Mouse (Mus musculus) megakaryocyte, adult 5-6 weeks (primary cell): ENCODE data around the gene Shisa9. TPM values are rescaled to one million over a fixed set of nuclear protein-coding genes. Genes with fewer than 3 reads are reported as not detected.

ENCODE experiments used
- ATAC-seq: 2 replicates; pipeline ENCODE4 v1.8.0; 2016; ENCODE audit warnings: mild to moderate bottlenecking, inconsistent platforms; ENCODE audit not compliant: poor library complexity, severe bottlenecking
- total RNA-seq, 2 experiments: library from RNA; stranded (forward) in 1 of 2; stranded (reverse) in 1 of 2; fragments of 153-499, 151-499 nt in 1 of 2; fragments of 221-1000, 200-1000 nt in 1 of 2; gene quantifications; 2 replicates each; pipeline versions ENCODE4 v1.2.3 to v1.2.4; 2015 to 2017

Gene Shisa9
- total RNA-seq, 2 experiments from 2014 or later = not detected

DNA sequence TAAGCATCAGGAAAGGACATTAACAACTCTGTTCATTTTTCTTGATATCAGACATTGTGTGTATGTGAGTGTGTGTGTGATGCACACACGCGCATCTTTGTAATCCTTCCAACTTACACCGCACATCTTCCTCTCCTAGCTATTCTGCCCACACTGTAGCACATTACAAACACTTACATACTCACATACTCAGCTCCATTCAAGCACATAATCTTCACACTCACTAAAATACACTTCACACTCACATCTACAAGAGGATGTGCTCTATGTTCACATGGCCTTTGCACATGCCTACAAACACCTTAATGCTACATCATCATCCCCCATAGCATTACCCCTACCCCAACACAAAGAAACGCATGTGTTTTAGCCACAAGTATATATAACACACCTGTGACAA lies 212.9 kb downstream of the Shisa9 start:
- ATAC-seq = no peak

DNA sequence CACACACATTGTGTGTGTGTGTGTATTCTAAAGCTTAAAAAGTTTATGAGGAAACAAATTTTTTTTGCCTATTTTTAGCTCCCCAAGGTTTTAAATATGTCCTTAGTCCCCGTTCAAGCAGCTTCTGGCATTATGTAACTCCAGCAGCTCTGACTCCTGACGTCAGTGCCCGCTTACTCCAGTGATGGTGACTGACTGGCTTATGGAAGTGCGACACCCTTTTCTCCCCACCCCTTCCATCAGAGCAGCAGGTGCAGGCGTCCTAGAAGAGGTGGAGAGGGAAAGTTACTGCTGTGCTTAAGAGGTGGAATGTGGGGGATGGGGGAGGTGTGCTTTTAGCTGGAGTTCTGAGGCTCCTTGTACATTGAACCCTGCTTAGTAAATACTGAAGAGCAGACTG lies 213.7 kb downstream of the Shisa9 start:
- no peak for ATAC-seq

DNA sequence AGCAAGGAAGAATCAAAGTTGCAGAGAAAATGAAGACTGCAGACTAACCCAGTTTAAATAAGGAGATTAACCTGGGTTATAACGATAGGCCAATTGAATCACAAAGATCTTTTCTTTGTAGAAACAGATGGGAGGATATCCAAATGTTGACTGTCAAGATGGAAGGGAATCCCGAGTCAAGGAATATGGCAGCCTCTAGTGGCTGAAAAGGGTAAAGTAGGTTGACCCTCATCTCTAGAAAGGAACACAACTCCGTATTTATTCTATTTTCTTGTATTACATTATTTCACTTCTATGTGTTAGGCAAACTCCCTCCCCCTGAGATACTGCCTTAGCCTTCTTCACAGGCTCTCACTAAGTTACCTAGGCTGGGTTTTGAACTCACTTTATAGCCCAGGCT lies 217.3 kb downstream of the Shisa9 start:
- no peak for ATAC-seq

DNA sequence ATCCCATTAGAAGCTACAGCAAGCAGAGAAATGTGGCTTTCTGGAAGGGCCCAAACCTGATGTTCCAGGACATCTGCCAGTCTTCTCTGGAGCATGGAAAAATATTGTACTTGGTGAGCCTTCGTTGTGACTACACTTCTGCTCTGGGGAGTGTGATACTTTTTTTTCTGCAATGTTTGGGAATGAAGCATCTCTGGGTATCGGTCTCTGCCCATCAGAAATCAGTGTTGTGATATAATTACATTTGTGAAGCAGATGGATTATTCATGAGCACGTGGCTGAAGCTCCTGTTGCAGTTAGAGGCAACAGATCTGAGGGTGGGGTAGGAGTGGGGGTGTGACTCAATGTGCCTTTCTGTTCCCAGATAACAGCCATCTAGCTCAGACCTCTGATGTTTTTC lies 218.2 kb downstream of the Shisa9 start:
- ATAC-seq = no peak

DNA sequence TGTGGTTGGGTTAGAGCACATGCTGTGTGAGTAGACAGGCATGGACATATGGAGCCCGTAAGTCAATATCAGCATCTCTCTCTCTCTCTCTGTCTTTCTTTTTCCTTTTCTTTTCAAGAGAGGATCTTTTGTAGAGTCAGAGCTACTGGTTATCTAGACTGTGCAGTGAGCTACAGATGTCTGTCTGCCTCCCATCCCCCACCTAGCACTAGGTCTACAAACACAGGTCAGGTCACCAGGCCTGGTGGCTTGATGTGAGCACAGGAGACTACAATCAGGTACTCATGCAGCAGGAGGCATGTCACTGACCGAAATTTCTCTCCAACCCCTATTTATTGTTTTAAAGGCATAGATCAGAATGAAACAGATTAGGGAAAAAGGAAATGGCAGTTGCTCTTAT lies 219.1 kb downstream of the Shisa9 start:
- no peak for ATAC-seq

DNA sequence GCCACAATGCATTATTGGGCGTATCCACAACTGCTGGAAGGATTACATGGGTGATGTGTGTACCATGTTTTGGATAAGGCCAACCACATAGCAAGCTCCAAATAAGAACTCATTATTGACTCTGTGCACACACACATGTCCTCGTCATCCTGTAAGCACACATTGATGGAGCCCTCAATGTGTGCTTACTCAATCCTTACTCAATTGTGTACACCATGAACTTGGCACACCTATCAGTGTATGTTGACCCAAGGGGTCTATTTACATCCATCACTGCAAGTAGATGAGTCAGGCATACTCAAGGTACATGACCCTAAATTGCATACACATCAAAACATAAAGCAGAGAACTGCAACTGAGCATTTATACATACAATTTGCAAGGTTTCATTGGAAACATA lies 220.5 kb downstream of the Shisa9 start:
- ATAC-seq = no peak

DNA sequence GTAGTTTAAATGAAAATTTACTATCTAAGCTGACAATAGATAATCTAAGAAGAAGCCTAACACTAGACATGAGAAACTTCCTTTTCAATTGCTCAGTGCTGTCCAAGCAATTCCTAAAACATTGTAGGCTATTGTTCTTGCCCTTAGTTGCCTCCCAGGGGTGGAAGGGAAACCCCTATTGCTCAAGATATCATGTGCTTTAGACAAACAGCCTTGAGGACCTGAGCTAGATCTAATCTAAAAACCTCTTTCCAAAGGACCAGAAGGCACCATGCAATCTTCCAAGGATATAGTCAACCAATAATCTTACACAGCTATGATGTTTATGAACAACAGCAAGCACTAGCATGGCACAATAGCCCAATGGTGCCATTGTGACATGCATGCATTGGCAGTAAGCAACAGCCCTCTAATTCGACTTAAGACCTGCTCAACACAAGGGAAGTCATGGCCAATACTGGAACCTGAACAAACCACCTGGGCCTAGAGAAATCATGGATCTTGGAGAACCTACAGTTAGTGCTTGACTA lies 222.6 kb downstream of the Shisa9 start:
- no peak for ATAC-seq

DNA sequence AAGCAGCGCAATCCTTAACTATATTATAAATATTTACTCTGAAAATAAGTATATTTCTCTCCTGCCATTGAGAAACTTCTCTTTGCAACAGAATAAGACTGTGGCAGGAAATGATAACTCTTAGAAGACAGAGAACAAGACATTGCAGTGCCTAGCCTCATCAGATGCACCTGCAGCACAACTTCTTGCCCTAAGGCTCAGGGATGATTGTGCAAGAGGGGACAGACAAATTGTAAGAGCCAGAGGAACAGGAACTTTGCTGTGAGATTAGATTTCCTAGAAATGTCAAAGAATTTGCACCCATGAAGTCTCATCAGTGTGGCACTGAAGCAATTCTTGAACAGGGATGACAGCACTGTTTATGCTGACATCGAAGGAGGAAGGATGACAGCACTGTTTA lies 223.0 kb downstream of the Shisa9 start:
- peak; percentile 43; the same call in 1 of the 2 replicates for ATAC-seq

DNA sequence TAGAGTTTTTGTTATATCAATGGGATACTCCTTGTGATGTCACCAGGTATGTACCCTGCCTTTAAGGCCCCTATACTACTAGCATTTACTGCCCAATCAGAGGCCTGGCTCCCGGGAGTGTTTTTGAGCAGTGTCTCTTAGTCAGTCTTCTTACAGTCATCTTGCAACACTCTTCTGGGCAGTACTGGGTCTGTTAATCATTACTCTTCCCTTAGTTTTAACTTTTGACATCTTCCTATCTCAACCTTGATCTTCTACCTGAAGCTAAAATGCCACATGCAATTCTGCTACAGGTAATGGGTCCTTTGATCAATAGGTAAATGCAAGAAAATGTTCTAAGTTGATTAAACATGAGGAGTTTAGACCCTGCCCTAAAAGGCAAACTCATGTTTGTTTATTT lies 225.4 kb downstream of the Shisa9 start:
- ATAC-seq = no peak

DNA sequence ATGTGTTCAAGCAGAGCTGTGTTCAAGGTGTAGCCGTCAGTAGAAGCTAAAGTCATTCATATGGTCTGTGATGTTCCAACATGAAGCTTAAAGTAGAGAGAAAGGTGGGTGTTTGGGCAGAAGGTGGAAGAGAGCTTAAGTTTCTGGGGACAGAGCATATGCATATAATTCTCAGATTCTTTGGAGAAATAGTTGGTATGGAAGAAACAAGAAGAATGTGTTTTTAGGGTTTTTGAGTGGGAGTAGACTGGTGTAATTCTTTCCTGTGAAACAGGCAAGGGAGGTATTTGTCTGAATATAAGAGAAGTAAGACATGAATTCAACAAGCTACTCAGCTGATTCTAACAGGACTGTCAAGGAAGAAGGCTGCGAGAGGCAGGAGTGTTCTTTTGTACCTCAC lies 225.9 kb downstream of the Shisa9 start:
- no peak for ATAC-seq

DNA sequence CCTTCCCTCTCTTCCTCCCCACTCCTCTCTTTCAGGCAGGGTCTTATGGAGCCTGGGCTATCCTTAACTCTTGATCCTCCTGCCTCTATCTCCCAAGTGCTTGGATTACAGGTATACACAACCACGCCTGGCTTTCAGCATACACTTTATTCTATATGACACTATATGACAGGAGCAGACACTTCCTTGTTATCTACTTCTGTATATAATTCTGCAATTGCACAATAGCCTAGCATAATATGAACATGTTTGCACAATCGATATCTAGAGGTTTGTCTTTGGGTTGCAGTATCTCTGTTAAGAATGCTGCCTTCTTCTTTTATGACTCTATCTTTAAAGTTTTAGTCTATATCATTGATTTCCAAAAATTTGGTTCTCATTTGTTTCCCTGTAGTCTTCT lies 230.1 kb downstream of the Shisa9 start:
- ATAC-seq = peak; percentile 35; the same call in 1 of the 2 replicates

DNA sequence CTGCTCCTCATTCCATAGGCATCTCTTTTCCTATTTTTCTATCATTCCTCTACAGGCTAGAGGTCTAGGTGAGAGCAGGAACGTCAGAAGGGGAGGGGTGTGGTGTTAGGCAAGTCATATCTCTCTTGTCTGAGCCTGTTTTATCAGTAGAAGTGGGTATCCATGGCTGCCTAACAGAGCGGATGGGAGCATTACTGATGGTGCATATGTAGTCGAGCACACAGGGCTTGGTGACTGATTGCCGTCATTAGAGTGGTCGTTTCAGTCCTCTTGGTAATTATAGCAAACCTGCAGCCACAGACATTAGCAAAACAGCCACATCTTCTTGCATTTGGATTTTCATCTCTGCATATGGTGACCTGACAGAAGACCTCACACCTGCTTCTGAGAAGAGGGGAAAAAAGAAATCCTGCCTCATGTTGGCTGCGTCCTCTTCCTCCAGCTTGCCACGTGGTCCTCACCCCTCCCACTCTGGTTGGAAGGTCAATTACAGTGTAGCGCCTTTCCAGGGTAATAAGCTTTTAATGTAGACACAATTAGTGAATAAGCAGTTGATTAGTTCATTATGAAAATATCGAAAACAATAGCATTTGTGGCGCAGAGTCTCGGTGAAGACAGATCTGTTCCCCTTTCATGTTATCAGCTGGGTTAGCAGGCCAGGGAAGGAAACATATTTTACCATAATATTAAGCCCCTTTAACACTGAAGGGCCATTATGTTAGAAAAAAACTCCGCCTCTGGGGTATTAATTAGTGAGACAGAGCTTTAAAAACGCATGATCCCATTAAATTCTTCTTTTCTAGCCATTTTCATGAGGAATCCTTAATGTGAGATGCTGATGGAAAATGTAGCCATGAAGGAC lies 233.6 kb downstream of the Shisa9 start:
- ATAC-seq = no peak

DNA sequence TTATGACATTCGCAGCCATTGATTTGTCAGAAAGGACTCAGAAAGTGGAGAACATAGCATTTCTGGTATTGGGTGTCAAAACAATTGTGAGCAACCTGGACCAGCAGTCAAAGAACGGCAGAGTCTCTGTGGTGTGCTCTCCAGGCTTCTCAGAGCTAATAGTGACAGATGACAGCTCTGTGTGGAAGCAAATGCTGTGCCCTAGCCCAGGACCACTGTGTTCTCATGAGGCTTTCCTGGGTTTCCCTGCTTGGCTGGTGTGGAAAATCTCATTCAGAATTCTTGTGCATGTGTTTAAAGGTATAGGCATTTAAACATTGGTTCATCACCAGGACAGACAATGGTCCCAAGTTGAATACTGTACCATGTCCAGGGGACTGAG lies 234.2 kb downstream of the Shisa9 start:
- ATAC-seq = no peak

DNA sequence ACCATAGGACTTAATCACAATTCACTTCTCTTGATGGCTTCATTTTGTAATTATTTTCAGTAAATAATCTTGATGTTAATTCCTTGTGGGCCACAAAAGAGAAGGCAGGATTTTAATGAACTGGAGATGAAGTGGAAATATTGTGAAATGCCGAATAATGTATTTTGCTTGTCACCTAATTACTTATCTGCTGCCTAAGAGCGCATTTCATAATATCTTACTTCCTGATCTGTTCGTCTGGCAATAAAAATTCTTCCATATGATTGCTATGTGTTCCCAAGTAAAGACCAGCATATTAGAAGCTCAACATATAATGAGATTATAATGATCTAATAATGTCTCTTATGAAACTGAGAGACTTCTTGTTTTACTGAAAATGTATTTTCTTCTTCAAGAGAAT lies 235.9 kb downstream of the Shisa9 start:
- no peak for ATAC-seq

DNA sequence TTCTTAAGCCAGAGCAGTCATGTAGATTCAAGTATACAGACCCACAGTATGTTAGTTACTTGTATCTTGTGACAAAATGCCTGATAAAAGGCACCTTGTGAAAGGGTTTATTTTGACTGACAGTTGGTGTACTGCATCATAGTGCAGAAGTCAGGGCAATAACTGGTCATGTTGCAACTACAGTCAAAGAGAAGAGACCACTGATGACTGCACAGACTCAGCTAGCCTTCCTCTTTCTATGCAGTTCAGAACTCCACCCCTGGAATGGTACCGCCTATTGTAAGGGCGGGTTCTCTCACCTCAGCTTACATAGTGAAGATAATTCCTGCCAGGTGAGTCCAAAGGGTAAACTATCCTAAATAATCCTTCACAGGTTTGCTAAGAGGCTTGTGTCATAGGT lies 239.6 kb downstream of the Shisa9 start:
- no peak for ATAC-seq

DNA sequence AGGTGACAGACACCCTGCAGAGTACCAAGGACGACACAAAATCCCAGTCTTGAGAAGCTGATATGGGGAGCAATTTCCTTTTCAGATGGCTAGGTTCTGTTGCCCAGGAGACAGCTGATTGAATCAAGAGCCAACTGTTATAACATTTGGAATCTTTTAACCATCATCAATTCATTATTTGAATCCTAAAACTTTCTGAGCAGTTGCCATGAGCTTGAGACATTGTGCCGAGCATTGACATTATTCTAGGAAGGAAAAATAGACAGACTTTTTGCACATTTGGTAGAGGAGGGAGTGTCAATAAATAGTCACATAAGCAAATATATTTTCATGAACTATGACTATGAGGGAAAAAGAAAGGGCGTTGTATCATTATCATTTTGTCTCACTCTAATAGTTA lies 243.0 kb downstream of the Shisa9 start:
- no peak for ATAC-seq

DNA sequence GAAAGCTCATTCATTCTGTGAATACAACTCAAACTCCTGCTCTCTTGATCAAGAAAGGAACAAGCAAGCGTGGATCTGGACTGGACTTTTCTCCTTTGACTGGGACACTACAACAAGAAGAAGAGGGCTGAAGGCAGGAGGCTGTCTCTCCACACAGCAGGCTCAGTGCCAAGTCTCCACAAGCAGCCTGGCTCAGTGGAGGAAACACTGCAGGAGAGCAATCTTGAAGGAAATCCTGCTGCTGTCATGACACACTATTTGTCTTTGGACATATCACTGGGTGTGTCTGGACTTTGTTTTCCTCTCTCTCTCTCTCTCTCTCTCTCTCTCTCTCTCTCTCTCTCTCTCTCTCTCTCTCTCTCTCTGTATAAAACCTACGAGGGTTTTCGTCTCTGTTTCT lies 249.4 kb downstream of the Shisa9 start:
- ATAC-seq = no peak

DNA sequence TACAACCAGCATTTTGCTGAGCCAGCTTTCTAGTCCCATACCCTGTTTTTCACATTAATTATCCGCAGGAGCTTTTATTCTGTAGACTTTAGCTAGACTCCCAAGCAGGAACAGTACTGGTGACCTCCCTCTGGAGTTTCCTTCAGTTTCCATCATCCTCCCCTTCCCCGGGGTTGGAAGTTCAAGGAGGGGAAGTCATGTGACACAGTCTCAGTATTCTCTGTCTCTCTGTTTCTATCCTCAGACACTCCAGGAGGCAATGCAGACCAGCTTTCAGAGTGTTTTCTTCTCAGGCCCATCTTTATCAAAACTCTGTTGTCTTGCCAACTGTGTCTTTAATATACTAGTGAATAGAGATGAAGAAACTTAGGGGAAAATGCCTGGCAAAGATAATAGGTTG lies 250.4 kb downstream of the Shisa9 start:
- ATAC-seq = no peak

DNA sequence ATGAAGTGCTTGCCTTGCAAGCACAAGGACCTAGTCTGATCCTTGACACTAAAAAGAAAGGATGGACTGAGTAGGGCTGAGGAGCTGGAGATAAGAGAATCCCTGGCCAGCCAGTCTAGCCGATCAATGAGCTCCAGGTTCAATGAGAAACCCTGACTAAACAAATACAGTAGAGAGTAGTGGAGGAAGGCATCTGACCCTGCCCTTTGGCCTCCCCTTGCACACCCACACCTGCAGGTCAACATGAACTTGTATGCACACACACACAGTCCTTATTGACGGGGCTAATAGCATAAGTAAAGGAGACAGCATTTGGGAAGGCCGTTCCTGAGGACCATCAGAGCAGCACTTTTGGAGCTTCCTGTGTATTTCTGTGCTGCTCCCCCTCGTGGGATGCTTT lies 254.7 kb downstream of the Shisa9 start:
- no peak for ATAC-seq

DNA sequence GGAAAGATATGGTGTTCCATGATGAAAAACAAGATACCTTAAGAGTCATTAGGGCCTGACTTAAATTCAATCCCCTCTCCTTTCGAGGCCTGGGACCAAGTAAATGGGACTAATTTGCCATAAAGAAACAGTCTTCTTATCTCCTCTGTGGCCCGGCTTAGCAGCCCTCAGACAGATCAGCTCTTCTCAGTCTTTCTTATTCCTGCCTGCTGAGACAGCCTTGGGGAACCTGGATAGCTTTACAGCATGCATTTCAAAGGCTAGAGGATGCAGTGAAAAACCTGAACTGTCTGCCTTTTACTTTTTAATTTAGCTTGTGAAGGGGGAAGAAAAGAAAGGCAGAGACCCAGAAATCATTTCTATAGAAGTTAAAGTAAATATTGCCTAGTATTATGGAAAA lies 275.4 kb downstream of the Shisa9 start:
- ATAC-seq = no peak

DNA sequence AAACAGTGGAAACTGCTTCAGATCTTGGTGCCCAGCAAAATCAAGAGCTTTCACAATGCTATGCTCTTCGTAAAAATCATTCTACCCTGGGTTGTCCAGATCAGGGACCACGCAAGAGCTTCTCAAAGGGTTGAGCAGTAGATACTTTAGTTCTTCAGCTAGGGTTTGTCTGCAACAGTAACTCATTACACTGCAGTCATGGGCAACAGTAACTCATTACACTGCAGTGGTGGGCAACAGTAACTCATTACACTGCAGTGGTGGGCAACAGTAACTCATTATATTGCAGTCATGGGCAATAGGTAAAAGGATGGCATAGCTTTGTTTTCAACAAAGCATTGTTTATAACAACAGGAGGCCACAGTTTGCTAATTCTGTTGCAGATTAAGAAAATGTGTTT lies 281.9 kb downstream of the Shisa9 start:
- ATAC-seq = no peak

DNA sequence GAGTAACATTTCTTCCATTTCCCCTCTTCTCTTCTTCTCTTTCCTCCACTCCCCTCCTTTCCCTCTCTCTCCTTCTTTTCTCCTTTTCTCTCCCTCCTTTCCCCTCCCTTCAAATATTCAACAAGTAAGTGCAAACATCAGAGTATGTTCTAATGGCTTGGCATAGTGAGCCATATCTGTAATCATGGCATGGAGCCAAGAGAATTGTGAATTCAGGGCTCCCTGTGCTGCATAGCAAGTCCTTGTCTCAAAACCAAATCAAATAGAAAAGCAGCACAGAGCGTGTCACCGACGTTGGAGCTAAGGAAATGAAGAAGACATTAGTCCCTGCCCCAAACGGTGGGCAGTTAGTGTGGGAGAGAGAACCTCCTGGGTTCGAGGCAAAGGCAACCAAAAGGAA lies 316.6 kb downstream of the Shisa9 start:
- ATAC-seq = no peak

DNA sequence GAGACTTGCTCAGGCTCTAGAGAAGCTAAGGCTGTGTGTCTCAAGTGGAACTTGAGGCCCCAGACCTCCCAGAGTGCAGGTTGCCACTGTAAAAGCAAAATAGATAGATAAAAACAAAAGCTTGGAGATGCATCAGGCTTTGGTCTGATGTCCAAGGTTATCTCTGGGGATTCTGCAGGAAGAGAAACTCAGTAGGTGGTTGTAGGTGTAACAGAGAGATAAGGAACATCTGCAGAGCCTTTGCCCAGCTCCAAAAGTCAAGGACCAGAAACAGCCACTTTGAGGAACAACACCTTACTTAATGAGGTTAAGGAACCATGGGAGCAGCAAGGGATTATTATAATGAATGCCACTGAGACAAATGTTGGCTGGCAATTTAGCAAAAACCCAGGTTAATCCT lies 319.5 kb downstream of the Shisa9 start:
- no peak for ATAC-seq
